Mouse (Mus musculus) right cerebral cortex, postnatal 14 days (tissue): ENCODE measurements at regions not wholly inside any gene's neighbourhood (a gene's known extent, or its start where the extent isn't known, plus 50 kb on each side); places are given as distances from the start of the nearest gene placed in this dataset.

Source experiments
- DNase-seq: peaks from one replicate; pipeline ENCODE4 v3.0.0; 2022

GRCm38 (mm10) chr4:105397451-105397850 is 240.3 kb downstream of the Plpp3 start:
- DNase-seq: no peak

GRCm38 (mm10) chr4:105402021-105402420 is 244.9 kb downstream of the Plpp3 start:
- DNase-seq: no peak

- DNase-seq: no peak
These were observed 246.0 kb downstream of the Plpp3 start for GRCm38 (mm10) chr4:105403169-105403568.

- DNase-seq: no peak
These were observed 246.5 kb downstream of the Plpp3 start for GRCm38 (mm10) chr4:105403686-105404085.

GRCm38 (mm10) chr4:105405728-105406127 is 248.6 kb downstream of the Plpp3 start:
- no peak for DNase-seq

- DNase-seq: no peak
These were observed 249.8 kb downstream of the Plpp3 start for GRCm38 (mm10) chr4:105406786-105407464.

- DNase-seq: no peak
These were observed 251.7 kb downstream of the Plpp3 start for GRCm38 (mm10) chr4:105408896-105409295.

GRCm38 (mm10) chr4:105417166-105417565 is 260.0 kb downstream of the Plpp3 start:
- no peak for DNase-seq

- DNase-seq: no peak
These were observed 265.3 kb downstream of the Plpp3 start for GRCm38 (mm10) chr4:105422466-105422865.

GRCm38 (mm10) chr4:105423727-105424201 is 266.6 kb downstream of the Plpp3 start:
- DNase-seq: no peak

GRCm38 (mm10) chr4:105425086-105425485 is 267.9 kb downstream of the Plpp3 start:
- DNase-seq: no peak

- DNase-seq: no peak
These were observed 270.4 kb downstream of the Plpp3 start for GRCm38 (mm10) chr4:105427581-105427980.

GRCm38 (mm10) chr4:105429381-105430100 is 272.4 kb downstream of the Plpp3 start:
- no peak for DNase-seq

- DNase-seq: no peak
These were observed 275.3 kb downstream of the Plpp3 start for GRCm38 (mm10) chr4:105432461-105432860.

- DNase-seq: no peak
These were observed 280.0 kb downstream of the Plpp3 start for GRCm38 (mm10) chr4:105437141-105437540.

GRCm38 (mm10) chr4:105449046-105449860 is 292.1 kb downstream of the Plpp3 start:
- no peak for DNase-seq

GRCm38 (mm10) chr4:105450881-105451280 is 293.7 kb downstream of the Plpp3 start:
- no peak for DNase-seq

- no peak for DNase-seq
These were observed 294.7 kb downstream of the Plpp3 start for GRCm38 (mm10) chr4:105451871-105452270.

GRCm38 (mm10) chr4:105456955-105457621 is 299.9 kb downstream of the Plpp3 start:
- no peak for DNase-seq

- DNase-seq: no peak
These were observed 303.0 kb downstream of the Plpp3 start for GRCm38 (mm10) chr4:105459991-105460688.

GRCm38 (mm10) chr4:105460689-105461005 is 303.5 kb downstream of the Plpp3 start:
- no peak for DNase-seq

GRCm38 (mm10) chr4:105467811-105468210 is 310.7 kb downstream of the Plpp3 start:
- DNase-seq: no peak
